Mouse (Mus musculus): ENCODE results near the gene Sipa1l3. TPM values are rescaled to one million over a fixed set of nuclear protein-coding genes. Genes with fewer than 3 reads are reported as not detected.

The Sipa1l3 gene
- total RNA-seq (2015; ENCODE audit: low replicate concordance) (2.5 and 4.2 TPM in 2 replicates), total RNA-seq (2017; ENCODE audit: low replicate concordance) (1.3 and 15.3 TPM in 2 replicates)

DNA sequence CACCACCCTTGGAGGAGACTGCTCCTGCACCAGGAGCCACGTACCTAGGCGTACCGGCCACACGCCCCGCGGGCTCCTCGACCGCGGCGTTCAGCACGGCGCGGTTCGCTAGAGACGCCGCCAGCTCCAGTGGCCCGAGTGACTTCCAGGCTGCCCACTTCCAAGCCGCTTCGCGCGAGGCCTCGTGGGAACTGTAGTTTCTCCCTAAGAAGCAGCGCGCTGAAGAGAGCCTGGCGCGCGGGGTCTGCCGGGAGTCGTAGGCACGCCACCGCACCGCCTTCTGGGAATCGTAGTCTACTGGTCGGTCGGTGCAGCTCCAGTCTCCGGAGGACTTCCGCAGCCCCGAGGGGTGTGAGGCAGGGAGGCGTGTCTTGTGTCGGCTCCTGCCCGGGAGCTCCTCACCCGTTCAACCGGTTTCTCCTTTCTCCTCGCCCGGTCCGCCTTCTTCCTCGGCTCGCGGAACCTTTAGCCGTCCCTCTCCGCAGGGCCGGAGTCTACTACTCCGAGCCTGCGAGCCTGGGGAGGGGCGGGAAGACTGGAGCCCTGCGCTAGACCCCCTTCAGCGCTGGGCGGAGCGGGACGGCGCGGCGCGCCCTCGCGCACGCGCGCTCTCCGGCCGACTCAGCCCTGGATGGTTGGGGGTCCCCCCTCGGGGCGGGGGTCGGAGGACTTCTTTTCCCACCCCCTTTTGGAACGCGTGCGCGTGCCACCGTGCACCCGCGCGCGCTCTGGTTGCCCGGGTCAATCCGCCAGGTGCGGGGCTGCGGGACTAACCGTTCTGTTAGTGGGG lies at the start of gene Sipa1l3:
Gene Sipa1l3 (minus strand): TSS at position 221 of the 790 bp plus-strand sequence.
- ATAC-seq (replicated peaks; ENCODE audit: low FRiP score, poor library complexity, severe bottlenecking): peak; percentile 98

DNA sequence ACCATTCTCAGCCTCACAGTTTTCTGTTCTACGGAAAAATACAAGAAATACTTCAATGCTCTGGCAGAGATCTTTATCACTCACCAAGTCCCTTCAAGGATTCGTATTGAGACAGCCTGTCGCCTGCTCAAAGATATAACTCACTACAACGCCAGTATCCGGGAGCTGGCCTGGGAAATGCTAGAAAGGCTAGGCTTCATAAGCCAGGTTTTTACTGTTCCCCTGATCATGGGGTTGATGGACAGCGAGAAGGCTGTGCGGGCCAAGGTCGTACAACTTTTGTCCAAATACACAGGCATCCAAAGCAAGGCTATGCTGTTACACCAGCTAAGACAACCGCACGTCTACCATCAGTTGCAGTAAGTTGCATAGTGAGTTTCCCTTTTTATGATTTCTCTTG lies 44.6 kb upstream of the Sipa1l3 start:
- ATAC-seq (replicated peaks; ENCODE audit: low FRiP score, poor library complexity, severe bottlenecking): no peak

DNA sequence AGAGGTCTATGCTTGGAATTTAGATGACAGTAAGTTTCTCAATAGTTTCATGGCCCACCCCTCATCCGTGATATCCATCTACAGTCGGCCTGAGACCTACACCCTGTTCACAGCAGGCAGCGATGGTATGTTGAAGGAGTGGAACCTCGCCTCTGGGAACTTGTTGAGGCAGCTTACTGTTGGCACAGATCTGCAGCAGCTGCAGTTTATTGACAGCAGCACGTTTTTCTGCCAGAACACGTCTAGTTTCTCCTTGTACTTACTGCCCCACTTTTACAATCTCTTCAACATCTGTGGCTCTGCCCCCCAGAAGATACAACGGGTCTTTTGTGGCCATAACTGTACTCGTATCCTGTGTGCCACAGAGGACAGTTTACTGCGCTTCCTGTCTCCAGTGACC lies 42.6 kb upstream of the Sipa1l3 start:
- ATAC-seq (replicated peaks; ENCODE audit: low FRiP score, poor library complexity, severe bottlenecking): no peak

DNA sequence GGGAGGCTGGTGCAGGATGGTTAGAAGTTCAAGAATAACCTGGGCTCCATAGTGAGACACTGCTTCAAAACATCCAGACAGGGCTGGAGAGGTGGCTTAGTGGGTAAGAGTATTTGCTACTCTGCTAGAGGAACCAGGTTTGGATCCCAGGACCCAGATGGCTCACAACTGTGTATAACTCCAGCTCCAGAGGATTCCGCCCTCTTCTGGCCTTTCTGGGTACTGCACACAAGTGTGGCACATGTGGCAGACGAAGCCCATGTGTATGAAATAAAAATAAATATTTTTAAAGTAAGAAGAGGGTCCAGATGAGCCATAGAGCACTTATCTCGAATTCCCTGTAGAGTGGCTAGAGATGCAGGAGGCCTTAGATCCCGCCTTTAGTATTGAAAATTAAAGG lies 40.8 kb upstream of the Sipa1l3 start:
- ATAC-seq (replicated peaks; ENCODE audit: low FRiP score, poor library complexity, severe bottlenecking): no peak

DNA sequence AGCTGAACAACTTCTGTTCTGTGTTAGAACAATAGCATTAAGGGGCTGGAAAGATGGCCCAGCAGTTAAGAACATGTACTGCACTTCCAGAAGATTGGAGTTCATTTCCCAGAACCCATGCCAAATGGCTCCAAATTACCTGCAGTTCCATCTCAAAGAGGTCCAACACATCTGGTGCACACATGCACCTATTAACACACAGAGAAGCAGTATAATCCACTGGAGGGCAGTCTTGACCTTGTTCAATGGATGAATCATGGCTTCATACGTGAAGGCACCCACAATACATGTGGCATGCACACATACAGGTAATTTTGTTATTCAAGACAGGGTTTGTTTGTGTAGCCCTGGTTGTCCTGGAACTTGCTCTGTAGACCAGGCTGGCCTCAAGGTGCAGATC lies 40.3 kb upstream of the Sipa1l3 start:
- no peak for ATAC-seq (replicated peaks; ENCODE audit: low FRiP score, poor library complexity, severe bottlenecking)

DNA sequence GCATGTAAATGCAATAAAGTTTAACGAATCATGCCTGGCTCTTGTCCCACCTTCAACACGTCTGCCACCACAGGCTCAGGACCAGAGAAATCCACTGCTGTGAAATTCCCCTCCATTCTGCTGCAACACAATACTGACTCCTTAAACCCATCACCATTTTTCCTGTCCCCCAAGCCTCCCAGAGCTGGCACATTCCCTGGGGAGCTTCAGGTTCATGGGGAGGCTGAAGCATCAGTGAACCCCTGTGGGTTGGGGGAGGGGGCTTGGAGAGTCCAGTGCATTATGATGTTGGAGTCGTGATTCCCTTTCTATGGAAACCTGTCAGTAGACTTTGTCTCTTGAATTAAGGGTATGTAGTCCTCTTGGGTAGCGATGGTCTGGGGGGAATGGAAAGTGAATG lies 37.8 kb upstream of the Sipa1l3 start:
- no peak for ATAC-seq (replicated peaks; ENCODE audit: low FRiP score, poor library complexity, severe bottlenecking)

DNA sequence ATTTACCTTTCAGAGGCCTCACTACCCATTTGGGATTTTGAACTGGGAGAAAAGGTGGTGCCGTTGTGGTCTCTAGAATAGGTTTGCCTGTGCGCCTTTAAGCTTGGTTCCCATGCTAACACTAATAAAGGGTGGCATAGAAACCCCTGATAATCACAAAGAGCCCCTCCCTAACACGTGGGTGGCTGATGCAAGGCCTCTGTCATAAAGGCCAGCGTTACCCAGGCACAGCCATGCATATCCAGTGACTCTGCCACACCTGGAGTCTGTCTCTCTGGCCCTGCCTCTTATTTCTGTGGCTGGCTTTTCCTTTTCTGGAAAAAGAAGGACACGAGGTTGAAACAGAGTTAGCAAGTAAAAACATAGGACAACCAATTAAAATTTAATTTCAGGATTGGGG lies 37.1 kb upstream of the Sipa1l3 start:
- ATAC-seq (replicated peaks; ENCODE audit: low FRiP score, poor library complexity, severe bottlenecking): no peak

DNA sequence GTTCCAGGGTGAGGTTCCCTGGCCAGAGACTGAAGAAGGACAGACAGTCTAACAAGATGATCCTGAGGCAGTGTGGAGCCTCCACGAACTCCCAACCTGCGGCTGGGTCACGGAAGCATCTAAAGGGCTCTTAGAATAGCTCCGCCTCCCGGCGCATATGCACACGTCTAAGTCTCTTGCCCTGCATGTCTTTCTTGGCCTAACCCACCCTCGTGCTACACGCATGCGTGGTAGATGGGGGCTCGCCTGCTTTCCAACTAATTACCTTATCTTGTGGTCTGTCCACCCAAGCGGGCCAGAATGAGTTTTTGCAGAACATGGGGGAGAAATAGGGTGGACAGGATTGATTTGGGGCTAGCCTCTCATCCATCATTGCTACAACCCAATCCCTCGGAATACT lies 36.6 kb upstream of the Sipa1l3 start:
- no peak for ATAC-seq (replicated peaks; ENCODE audit: low FRiP score, poor library complexity, severe bottlenecking)

DNA sequence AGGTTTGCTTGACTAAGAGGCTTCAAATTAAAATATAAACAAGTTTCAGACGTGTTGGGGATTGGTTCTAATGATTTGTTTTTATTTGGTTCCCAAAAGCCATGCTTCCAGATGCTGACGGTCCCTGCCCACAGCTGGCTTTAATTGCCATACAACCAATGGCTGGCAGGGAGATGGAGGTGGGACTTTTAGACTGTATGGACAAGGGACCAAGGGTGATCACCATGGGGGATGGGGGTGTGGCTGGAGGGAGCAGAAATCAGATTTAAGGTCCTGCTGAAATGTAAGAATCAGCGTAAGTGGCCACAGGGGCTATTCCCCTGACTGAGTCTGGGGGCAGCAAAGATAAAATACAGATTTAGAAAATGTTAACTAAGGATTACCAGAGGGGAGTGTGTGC lies 32.2 kb upstream of the Sipa1l3 start:
- no peak for ATAC-seq (replicated peaks; ENCODE audit: low FRiP score, poor library complexity, severe bottlenecking)

DNA sequence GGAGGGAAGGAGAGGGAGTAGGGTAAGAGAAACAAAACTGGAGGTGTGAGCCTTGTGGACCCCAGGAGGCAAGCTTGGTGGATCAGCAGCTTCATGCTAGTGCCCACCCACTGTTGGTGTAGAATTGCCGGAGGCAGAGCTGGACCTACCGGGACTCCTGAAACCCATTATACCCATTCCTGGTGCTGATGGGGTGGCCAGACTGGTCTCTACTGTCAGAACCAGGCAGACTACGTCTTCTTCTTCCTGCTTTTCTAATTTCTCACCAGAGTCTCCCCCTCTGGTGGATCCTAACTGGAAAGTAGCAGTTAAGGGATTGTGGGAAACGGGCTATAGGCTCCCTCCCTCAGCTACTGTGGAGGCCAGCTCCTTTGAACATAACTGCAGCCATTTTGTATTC lies 23.2 kb upstream of the Sipa1l3 start:
- ATAC-seq (replicated peaks; ENCODE audit: low FRiP score, poor library complexity, severe bottlenecking): no peak

DNA sequence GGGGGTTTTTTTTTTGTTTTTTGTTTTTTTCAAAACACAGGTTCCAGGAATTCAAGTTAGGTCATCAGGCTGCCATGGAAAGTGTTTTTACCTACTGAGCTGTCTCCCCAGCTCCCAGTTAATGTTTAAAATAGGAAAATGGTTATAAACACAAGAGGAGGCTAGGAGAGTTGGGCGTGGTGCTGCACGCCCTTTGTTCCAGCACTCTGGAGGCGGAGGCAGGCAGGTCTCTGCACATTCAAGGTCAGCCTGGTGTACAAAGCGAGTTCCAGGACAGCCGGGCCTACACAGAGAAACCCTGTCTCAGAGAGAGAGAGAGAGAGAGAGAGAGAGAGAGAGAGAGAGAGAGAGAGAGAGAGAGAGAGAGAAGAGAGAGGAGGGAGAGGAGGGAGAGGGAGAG lies 22.7 kb upstream of the Sipa1l3 start:
- no peak for ATAC-seq (replicated peaks; ENCODE audit: low FRiP score, poor library complexity, severe bottlenecking)

DNA sequence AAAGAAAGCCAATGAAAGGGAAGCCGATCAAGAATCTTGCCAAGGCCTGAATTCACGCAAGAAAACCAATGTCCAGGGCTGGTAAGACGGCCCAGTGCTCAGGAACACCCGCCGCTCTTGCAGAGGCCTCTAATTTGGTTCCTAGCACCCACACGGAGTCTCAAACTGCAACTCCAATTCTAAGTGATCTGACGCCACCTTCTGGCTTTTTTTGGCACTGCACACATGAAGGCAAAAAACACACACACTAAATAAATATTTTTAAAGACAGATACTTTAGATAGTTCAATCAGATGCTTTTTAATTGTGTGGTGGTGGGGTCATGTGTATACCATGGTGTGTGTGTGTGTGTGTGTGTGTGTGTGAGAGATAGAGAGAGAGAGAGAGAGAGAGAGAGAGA lies 22.2 kb upstream of the Sipa1l3 start:
- ATAC-seq (replicated peaks; ENCODE audit: low FRiP score, poor library complexity, severe bottlenecking): no peak

DNA sequence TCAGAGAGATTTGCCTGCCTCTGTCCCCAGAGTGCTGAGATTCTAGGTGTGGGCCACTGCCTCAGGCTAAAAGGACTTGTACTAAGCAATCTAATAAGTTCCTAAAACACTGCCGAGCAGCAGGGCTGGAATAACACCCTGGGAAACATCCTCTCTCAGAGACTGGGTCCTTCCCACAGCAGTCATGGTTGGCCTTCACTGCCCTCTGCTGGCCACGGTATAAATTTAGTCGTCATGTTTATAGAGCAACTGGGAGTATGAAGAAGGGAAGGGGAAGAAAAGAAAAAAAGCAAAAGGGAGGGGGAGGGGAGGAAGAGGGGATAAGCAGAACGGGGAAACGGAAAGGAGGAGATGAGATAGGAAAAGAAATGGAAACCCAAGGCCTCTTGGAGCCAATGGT lies 5.3 kb upstream of the Sipa1l3 start:
- ATAC-seq (replicated peaks; ENCODE audit: low FRiP score, poor library complexity, severe bottlenecking): no peak

DNA sequence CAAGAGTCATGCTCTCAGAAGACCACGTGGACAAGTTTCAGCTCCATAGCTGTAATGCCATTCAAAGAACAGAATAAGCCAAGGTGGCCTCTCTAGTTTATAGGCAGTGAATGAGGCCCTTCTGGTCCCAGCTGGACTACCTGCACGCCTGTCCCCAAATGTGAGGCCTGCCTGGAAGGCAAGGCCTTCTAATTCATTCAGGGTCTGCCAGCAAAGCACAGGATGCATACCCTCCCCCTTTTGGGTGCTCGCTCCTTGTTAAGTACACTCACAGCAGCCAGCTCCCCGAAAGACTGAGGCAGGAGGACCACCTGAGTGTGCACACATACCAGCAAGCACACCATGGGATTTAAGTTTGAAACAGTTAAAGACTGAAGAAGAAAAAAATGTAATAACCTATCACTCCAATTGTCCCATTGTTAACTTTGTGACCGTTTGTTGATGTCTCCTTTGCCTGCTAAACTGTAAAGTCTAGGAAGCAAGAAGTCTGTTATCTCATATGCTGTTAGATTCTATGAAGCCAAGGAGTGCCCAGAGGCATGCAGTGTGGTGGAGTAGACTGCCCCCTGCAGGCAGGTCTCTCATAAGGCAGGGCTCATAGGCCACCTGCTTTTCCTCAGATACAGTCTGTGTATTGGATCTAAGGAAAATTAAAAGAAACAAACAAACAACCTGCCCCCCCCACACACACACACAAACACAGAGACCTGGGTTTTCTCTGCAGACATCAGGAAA lies 3.6 kb upstream of the Sipa1l3 start:
- no peak for ATAC-seq (replicated peaks; ENCODE audit: low FRiP score, poor library complexity, severe bottlenecking)

DNA sequence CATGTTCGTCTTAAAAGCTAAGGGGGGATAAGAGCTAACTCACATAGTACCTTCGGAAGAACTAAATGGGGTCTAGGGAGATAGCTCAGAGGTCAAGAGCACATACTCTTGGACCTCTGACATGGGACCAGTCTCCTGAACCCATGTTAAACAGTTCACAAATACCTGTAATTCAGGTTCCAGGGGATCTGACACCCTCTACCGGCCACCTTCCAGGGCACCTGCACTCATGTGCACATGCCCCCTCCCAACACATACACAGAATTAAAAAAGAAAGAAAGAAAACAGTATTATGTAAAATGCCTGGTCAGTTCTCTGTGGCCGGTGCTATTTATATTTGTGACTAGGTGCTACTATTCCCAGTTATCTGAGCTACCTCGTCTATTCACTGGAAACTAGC lies 2.9 kb upstream of the Sipa1l3 start:
- no peak for ATAC-seq (replicated peaks; ENCODE audit: low FRiP score, poor library complexity, severe bottlenecking)

DNA sequence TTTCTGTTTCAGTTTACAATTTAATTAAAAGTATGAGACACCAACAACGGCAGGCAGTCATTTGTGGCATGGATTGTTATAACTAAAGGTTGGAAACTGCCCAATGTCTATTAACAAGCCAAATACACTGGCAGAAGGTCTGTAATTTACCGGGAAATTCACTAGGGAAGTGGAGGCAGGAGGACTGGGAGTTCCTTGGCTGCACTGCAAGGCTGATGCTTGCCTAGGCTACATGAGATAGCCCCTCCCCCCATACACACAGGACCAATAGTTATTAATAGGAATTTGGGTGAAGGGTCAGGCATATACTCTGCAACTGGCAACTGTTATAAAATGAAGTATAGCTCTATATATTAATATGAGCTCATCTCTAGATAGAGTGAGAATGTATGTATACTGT lies 2.4 kb upstream of the Sipa1l3 start:
- no peak for ATAC-seq (replicated peaks; ENCODE audit: low FRiP score, poor library complexity, severe bottlenecking)

DNA sequence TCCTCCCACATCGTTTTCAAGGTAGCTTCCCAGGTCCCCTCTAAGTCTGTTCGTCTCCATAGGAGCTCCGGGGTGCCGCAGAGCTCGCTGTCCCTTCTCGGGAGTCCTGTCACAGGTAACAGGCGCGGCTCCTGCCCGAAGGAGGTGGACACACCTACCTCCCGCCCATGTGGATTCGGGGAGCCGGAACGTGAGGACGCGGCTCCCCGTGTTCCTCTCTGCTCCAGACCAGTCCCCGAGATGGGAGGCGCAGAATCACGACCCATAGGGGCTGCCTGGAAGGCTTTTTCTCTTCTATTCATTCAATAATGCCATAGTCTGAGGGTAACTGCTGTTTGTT lies 740 bp upstream of the Sipa1l3 start:
- ATAC-seq (replicated peaks; ENCODE audit: low FRiP score, poor library complexity, severe bottlenecking): no peak

DNA sequence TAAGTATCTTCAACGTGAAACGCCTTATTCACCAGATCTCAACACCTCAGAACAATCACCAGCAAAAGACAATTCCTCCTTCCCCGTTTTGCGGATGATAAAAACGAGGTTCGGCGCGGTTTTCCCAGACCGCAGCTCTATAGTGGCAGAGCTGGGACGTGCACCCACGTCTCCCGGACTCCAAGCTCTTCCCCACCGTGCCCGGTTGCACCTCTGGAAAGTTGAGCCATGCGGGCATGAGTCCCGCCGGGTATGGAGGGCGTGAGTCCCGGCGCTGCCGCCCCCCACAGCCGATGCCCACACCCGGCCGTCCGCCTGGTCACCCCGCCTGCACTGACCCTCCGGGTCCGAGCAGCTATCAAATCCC lies 404 bp downstream of the Sipa1l3 start:
- ATAC-seq (replicated peaks; ENCODE audit: low FRiP score, poor library complexity, severe bottlenecking): no peak

DNA sequence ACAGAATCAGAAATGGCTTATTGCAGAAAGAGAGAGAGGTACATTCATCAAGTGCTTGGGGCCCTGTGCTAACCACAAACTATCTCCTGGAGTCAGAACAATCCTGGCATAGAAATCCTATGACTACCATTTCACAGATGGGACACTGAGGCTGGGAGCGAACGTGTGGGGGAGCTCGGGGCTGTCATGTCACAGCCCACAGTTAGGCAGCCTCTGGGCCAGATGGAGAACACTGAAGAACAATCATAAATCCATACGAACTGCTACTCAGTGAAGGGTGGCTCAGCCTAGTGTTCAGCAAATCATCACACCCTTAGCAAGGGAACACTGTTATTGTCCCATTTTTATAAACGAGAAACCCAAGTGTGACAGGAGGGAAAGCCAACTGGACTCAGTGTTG lies 1.3 kb downstream of the Sipa1l3 start:
- ATAC-seq (replicated peaks; ENCODE audit: low FRiP score, poor library complexity, severe bottlenecking): no peak

DNA sequence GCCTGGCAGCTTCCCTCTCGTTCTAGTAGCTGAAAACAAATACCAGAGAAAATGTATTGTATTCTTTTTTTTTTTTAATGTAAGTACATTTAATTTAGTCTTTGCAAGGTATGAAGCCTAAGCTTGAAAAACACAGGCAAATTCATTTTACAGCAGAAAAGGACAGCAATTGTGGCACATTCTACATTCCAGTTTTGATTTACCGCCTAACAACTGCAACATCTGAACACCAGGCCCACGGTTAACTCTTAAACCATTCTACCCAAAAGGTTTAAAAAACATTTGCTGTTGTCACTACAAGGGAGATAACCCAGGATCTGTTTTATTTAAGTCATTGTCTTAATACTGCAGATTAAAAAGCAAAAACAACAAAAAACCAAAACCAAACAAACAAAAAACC lies 2.8 kb downstream of the Sipa1l3 start:
- ATAC-seq (replicated peaks; ENCODE audit: low FRiP score, poor library complexity, severe bottlenecking): no peak

DNA sequence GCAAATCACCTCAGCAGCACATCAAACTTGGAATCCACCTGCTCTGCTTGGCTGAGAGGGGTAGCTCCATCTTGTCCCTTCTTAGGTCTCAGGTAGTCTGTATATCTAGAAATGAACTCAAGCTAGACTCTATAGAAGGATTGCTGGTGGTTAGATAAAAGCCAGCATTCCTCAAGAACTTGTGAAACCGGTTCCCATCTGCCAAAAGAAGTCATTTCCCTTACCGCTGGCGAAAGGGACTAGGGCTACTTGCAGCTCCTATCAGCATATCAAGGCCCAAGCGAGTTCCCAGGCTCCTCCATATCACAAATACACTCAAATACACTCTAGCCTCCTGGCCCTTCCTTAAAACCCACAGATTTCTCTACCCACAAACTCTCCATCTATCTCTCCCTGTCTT lies 5.7 kb downstream of the Sipa1l3 start:
- ATAC-seq (replicated peaks; ENCODE audit: low FRiP score, poor library complexity, severe bottlenecking): no peak
